Mouse (Mus musculus) lung, adult 2 months (tissue): Measurements from ENCODE around the gene Rassf7. TPM values are rescaled to one million over a fixed set of nuclear protein-coding genes. Genes with fewer than 3 reads are reported as not detected.

Source experiments
- DNase-seq: peaks from one replicate; pipeline ENCODE4 v3.0.0; 2022
- H3K4me1 ChIP-seq: fragments of 200-500 bp; 2 replicates; pipeline ENCODE4 v1.6.1; 2011; ENCODE audit warnings: low read length; ENCODE audit not compliant: control insufficient read depth, insufficient read depth
- H3K4me3 ChIP-seq: fragments of 200-500 bp; replicated peaks from 2 replicates; pipeline ENCODE3; 2011; ENCODE audit warnings: low read depth, mild to moderate bottlenecking, control low read depth, low read length; ENCODE audit errors: extremely low read depth
- CTCF ChIP-seq: fragments of 200-500 bp; IDR thresholded peaks from 2 replicates; pipeline ENCODE4 v1.5.1; 2011; ENCODE audit warnings: mild to moderate bottlenecking, low read length, control low read depth; ENCODE audit not compliant: insufficient read depth
- POLR2A ChIP-seq: fragments of 200-500 bp; IDR thresholded peaks from 2 replicates; pipeline ENCODE4 v1.6.1; 2011; ENCODE audit warnings: low read depth, mild to moderate bottlenecking, control low read depth, low read length, borderline replicate concordance; ENCODE audit errors: extremely low read depth
- WGBS: fragments of 180-500 bp; shearing (Covaris S2); methylation state at CpG from one replicate; pipeline ENCODE4 v1.1.7; 2018; 5-methylcytosine and 5-hydroxymethylcytosine counted together
- polyA plus RNA-seq: library from polyadenylated mRNA; depleted of rRNA; stranded (reverse); fragments of >200 nt; gene quantifications from 2 replicates; pipeline ENCODE4 v1.2.3, GENCODE M21; 2012

Rassf7 gene
- polyA plus RNA-seq, 1 experiment = 92.9 TPM

GRCm38 (mm10) chr7:141214310-141214709, 1.4 kb upstream of the Rassf7 start:
- H3K4me3 ChIP-seq = no peak overlapping the region
- WGBS = 73% methylated on average over 3 of the region's 3 CpGs
- H3K4me1 ChIP-seq = 0 out of 2 replicates have a peak, but pooled peaks cover 7% of the 10 kb centered on the region
- no peak for DNase-seq
- TF ChIP-seq CTCF (no peak), POLR2A (no peak)

- DNase-seq = peak; percentile 87
- Histone ChIP-seq H3K4me1 (0 out of 2 replicates have a peak, but pooled peaks cover 7% of the 10 kb centered on the region), H3K4me3 (peak overlapping the region; percentile 81)
- TF ChIP-seq CTCF (no peak), POLR2A (peak; percentile 72; the same call in 1 of the 2 replicates)
- WGBS = 2% methylated on average over 42 of the region's 42 CpGs
Observed at GRCm38 (mm10) chr7:141215880-141216733, 447 bp downstream of the Rassf7 start.

- Histone ChIP-seq H3K4me1 (0 out of 2 replicates have a peak, but pooled peaks cover 7% of the 10 kb centered on the region), H3K4me3 (peak overlapping the region; percentile 57)
- no peak for TF ChIP-seq CTCF
- no peak for TF ChIP-seq POLR2A
- DNase-seq = no peak
- WGBS = 81% methylated on average over 11 of the region's 11 CpGs
Observed at GRCm38 (mm10) chr7:141216894-141217293, 1.2 kb downstream of the Rassf7 start.

- 84% methylated on average over 17 of the region's 17 CpGs for WGBS
- DNase-seq = no peak
- Histone ChIP-seq H3K4me1 (peaks cover 10% of the 10 kb centered on the region), H3K4me3 (no peak overlapping the region)
- TF ChIP-seq CTCF = no peak
- TF ChIP-seq POLR2A = no peak
Observed at GRCm38 (mm10) chr7:141217343-141218013, 1.8 kb downstream of the Rassf7 start.

GRCm38 (mm10) chr7:141218141-141218540, 2.5 kb downstream of the Rassf7 start:
- no peak for DNase-seq
- no peak for TF ChIP-seq CTCF
- no peak for TF ChIP-seq POLR2A
- Histone ChIP-seq H3K4me1 (peaks cover 10% of the 10 kb centered on the region), H3K4me3 (no peak overlapping the region)
- WGBS = 81% methylated on average over 3 of the region's 3 CpGs

GRCm38 (mm10) chr7:141218557-141219133, 3.0 kb downstream of the Rassf7 start:
- Histone ChIP-seq H3K4me3 (no peak overlapping the region), H3K4me1 (peaks cover 10% of the 10 kb centered on the region)
- WGBS = 82% methylated on average over 5 of the region's 5 CpGs
- TF ChIP-seq POLR2A = no peak
- DNase-seq = no peak

- no peak for DNase-seq
- H3K4me1 ChIP-seq = peaks cover 10% of the 10 kb centered on the region
- 93% methylated on average over 1 of the region's 1 CpGs for WGBS
- no peak overlapping the region for H3K4me3 ChIP-seq
- no peak for TF ChIP-seq POLR2A
- no peak for TF ChIP-seq CTCF
Observed at GRCm38 (mm10) chr7:141219558-141220099, 4.0 kb downstream of the Rassf7 start.

GRCm38 (mm10) chr7:141220377-141220776, 4.7 kb downstream of the Rassf7 start:
- peaks cover 10% of the 10 kb centered on the region for H3K4me1 ChIP-seq
- TF ChIP-seq CTCF (no peak), POLR2A (no peak)
- 58% methylated on average over 1 of the region's 1 CpGs for WGBS
- no peak overlapping the region for H3K4me3 ChIP-seq
- DNase-seq = no peak

- Histone ChIP-seq H3K4me1 (peaks cover 8% of the 10 kb centered on the region), H3K4me3 (peak overlapping the region; percentile 55)
- 10% methylated on average over 43 of the region's 44 CpGs for WGBS
- DNase-seq = peak; percentile 93
- 0 out of 2 replicates have a peak, but pooled peaks have one; percentile 8 for TF ChIP-seq POLR2A
- no peak for TF ChIP-seq CTCF
Observed at GRCm38 (mm10) chr7:141221249-141222125, 5.8 kb downstream of the Rassf7 start.
